Mouse (Mus musculus): ENCODE results near the gene Serpinb6e. TPM values are rescaled to one million over a fixed set of nuclear protein-coding genes. Genes with fewer than 3 reads are reported as not detected.

The Serpinb6e gene
- not detected in 2 replicates for polyA plus RNA-seq (2015; fragmentation: Nextera tagmentation; extraction: Ambion mirVana)

- Histone ChIP-seq H3K4me1 (no peaks in the 10 kb centered on the region), H3K36me3 (no peaks in the 10 kb centered on the region), H3K4me3 (replicated peaks) (no peak within 1 kb of the TSS), H3K9ac (replicated peaks) (no peak within 1 kb of the TSS), H3K9me3 (replicated peaks) (no peaks in the 10 kb centered on the region), H3K4me2 (no peak within 1 kb of the TSS), H3K27me3 (replicated peaks) (no peaks in the 10 kb centered on the region), H3K27ac (replicated peaks) (no peak within 1 kb of the TSS)
- no peak for ATAC-seq (ENCODE audit: low FRiP score)
- WGBS, result 73% methylated on average over 1 of the region's 1 CpGs
Measured at GRCm38 (mm10) chr13:33843308-33843707, at the start of gene Serpinb6e. TSS of gene Serpinb6e (minus strand) at chr13:33843408.

DNA sequence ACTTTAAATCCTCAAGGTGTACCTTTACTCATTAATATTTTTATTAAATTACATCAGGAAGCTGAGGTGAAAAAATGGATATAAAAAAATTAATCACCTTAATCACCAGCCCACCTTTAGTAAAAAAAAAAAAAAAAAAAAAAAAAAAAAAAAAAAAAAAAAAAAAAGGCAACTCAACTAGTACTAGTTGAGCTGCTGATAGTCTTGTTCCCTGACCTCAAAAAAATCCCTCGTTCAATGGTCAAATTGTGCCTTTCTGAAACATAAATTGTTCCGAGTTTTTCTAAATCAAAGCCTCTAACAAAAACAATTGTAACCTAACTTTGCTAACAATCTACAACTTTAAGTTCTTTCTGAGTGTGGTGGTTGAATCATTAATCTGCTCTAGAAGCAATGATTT, 12.5 kb downstream of the Serpinb6e start:
- WGBS, result 90% methylated on average over 2 of the region's 2 CpGs
- no peaks in the 10 kb centered on the region for H3K36me3 ChIP-seq
- no peak overlapping the region for H3K27ac ChIP-seq (replicated peaks)
- H3K27me3 ChIP-seq (replicated peaks), result no peaks in the 10 kb centered on the region
- no peaks in the 10 kb centered on the region for H3K4me1 ChIP-seq
- no peak overlapping the region for H3K9ac ChIP-seq (replicated peaks)
- no peaks in the 10 kb centered on the region for H3K9me3 ChIP-seq (replicated peaks)
- H3K4me2 ChIP-seq, result no peak overlapping the region
- ATAC-seq (ENCODE audit: low FRiP score), result no peak
- no peak overlapping the region for H3K4me3 ChIP-seq (replicated peaks)

- Histone ChIP-seq H3K9ac (replicated peaks) (no peak overlapping the region), H3K27ac (replicated peaks) (no peak overlapping the region), H3K4me3 (replicated peaks) (no peak overlapping the region), H3K36me3 (no peaks in the 10 kb centered on the region), H3K9me3 (replicated peaks) (no peaks in the 10 kb centered on the region), H3K4me2 (no peak overlapping the region), H3K4me1 (no peaks in the 10 kb centered on the region), H3K27me3 (replicated peaks) (no peaks in the 10 kb centered on the region)
- no peak for ATAC-seq (ENCODE audit: low FRiP score)
Measured at GRCm38 (mm10) chr13:33823421-33823820, 19.8 kb downstream of the Serpinb6e start.

DNA sequence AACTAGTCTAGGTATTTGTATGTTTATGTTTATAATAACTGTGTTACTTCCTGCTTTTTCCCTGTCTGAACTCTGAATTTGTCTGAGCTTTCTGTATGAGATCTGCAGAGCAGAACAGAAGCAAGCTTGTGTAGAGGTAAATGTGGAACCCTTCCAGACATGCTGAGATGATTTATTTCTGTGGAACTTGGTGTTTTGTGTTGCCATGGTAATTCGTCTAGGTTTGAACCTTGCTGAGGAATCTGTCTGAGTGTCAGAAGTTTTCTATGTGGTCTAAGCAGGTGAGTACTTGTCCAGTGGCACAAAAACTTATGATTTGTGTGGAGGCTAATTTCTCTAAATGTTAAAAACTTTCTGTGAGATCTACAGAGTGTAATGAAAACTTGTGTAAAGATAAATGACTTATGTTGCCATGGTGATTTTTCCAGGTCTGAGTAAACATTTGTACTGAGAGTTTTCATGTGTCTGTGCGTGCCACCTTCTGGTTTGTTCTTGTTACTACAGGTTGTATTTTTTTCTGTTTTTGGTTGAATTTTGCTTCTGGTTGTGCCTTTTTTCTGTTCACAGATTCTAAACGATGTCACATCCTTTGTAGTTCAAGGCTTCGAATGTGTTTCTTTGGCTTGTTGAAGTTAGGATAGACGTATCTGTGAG, 21.6 kb downstream of the Serpinb6e start:
- Histone ChIP-seq H3K9me3 (replicated peaks) (no peaks in the 10 kb centered on the region), H3K4me3 (replicated peaks) (no peak overlapping the region), H3K36me3 (no peaks in the 10 kb centered on the region), H3K9ac (replicated peaks) (no peak overlapping the region), H3K27ac (replicated peaks) (no peak overlapping the region), H3K4me1 (no peaks in the 10 kb centered on the region), H3K27me3 (replicated peaks) (no peaks in the 10 kb centered on the region), H3K4me2 (no peak overlapping the region)
- WGBS, result 86% methylated on average over 5 of the region's 5 CpGs
- no peak for ATAC-seq (ENCODE audit: low FRiP score)

Other genes with a start within 250 kb of the Serpinb6e start
- not detected in 2 replicates for gene Serpinb6d, start 182.0 kb downstream of the Serpinb6e start, polyA plus RNA-seq (2015; fragmentation: Nextera tagmentation; extraction: Ambion mirVana)
- 0.95 TPM in 2 replicates for gene Serpinb6c, start 62.3 kb upstream of the Serpinb6e start, polyA plus RNA-seq (2015; fragmentation: Nextera tagmentation; extraction: Ambion mirVana)
- 12.3 and 14.1 TPM in 2 replicates for gene Nqo2, start 121.3 kb upstream of the Serpinb6e start, polyA plus RNA-seq (2015; fragmentation: Nextera tagmentation; extraction: Ambion mirVana)
- 6.7 and 8.9 TPM in 2 replicates for gene Ripk1, start 159.0 kb upstream of the Serpinb6e start, polyA plus RNA-seq (2015; fragmentation: Nextera tagmentation; extraction: Ambion mirVana)
- 46.0 and 50.9 TPM in 2 replicates for gene Serpinb6a, start 159.4 kb upstream of the Serpinb6e start, polyA plus RNA-seq (2015; fragmentation: Nextera tagmentation; extraction: Ambion mirVana)
- gene Bphl, start 194.2 kb upstream of the Serpinb6e start, polyA plus RNA-seq (2015; fragmentation: Nextera tagmentation; extraction: Ambion mirVana), result 40.7 and 44.9 TPM in 2 replicates
- gene Tubb2a, start 234.6 kb upstream of the Serpinb6e start, polyA plus RNA-seq (2015; fragmentation: Nextera tagmentation; extraction: Ambion mirVana), result 2,701 and 3,281 TPM in 2 replicates

All from neural tube, embryonic 15.5 days (tissue).